Mouse (Mus musculus) c-Kit-negative CD71-positive TER-119-positive erythroid progenitor cells, embryonic 14.5 days (primary cell): ENCODE measurements at regions not wholly inside any gene's neighbourhood (a gene's known extent, or its start where the extent isn't known, plus 50 kb on each side); places are given as distances from the start of the nearest gene placed in this dataset.

Source experiments
- DNase-seq: peaks from one replicate; pipeline ENCODE4 v3.0.0-alpha.2; 2013; ENCODE audit warnings: low read depth, low spot score

DNA sequence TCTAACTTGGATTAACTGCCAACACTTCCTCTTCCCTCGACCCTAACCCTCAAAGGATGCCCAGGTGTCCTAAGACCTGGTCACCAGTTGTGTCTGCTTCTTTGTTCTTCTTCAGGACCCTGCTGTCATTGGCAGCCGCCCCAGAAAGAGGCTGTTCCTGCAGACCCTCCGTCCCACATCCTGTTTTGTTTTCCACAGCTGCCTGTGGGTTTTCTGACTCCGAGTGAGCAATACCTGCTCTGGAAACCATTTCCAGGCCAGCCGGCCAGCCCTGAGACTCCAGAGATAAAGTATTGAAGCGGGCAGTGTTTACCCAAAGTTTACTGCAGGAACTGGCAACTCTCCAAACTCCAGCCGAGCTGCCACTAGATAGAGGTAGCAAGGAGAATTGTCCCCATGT is 337.2 kb upstream of the Noct start:
- no peak for DNase-seq

- no peak for DNase-seq
Measured at GRCm38 (mm10) chr3:50888571-50889210, 335.6 kb upstream of the Noct start.

DNA sequence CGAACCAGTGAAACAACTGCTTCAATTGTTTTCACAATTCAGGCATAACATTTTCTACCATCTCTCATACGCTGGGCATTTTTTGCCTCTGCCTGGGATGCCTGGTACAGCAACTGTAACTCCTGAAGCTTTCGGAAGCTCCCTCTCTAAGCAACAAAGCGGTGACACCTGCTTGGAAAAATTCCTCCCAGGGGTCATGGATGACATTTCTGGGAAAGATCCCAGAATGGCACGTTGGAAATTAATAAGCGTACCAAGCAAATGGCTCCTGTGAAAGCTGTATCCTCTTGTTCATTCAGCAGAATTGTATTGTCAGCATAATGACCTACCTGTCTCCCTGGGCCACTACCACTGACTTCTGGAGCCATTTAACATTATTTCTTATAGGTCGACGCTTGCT is 333.7 kb upstream of the Noct start:
- no peak for DNase-seq

DNA sequence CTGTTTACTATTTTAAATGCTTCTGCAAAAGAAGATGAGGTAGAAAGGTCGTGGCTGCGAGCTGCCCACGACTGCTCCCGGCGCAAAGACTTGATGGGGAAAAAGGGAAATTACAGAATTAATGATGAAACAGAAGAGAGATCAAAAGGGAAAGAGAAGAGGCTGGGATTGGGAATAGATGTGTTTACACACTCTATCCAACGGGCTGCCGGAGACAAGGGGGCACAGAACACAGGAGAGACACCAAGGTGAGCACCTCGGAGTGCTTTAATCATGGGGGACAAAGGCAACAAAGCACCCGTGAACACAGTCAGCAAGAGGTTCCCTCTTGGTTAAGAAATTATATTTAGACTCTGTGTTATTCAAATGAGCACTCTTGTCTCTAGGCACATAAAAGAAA is 326.1 kb upstream of the Noct start:
- no peak for DNase-seq

- DNase-seq, result no peak
Measured at GRCm38 (mm10) chr3:50899830-50900350, 324.4 kb upstream of the Noct start.

DNA sequence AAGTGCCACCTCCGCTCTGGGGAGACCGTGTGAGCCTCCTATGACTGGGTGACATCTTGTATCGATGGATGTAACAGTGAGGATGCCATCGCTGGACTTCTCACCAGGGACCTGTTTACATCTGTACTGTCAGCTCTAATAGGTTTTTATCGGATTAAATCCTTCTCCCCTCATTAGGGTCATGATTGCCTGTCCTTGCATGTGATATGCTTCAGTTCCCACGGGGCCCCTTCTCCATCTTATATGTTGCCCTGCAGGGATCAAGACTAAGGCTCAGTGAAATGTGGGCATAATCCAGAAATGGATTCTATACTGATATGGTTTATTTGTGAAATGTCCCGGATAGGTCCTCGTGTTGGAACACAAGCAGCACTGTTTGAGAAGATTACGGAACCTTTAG is 323.7 kb upstream of the Noct start:
- no peak for DNase-seq

- no peak for DNase-seq
Measured at GRCm38 (mm10) chr3:50901321-50901720, 322.9 kb upstream of the Noct start.

DNA sequence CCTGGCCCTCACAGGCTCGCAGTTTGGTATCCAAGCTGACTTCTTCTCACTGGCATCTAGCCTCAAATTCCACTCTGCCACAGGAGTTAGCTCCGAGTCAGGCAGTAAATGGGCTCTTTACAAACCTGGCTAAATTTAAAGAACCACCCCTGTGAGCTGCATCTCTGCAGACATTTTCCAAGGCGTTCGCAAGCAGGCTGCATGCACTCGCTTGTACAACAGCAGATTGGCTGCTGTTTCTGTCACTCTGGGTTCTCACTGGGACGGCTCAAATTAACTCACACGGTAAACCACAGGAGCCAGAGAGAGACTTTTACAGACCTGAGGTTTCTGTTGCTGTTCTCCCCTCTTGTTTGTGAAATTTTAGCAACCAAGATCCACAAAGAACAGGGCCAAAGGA is 321.3 kb upstream of the Noct start:
- DNase-seq, result no peak

DNA sequence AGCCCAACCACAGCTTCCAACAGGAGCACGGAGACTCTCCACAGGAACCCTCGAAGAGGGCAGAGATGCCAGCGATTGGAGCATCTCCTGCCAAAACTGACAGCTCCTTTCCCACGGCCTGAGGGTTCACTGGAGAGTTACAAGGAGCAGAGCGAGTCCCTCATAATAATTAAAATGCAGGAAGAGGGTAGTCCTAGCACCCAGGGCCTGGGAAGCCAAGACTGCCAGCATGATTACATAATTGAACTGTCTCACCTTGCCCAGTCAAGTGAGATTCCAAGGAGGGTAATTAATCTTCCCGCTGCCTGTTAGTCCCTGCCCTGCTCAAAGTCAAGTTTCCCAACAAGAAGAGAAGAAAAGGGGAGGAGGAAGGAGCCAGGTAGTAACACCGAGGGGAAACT is 319.5 kb upstream of the Noct start:
- no peak for DNase-seq

GRCm38 (mm10) chr3:50905274-50905992 is 318.8 kb upstream of the Noct start:
- DNase-seq, result no peak

DNA sequence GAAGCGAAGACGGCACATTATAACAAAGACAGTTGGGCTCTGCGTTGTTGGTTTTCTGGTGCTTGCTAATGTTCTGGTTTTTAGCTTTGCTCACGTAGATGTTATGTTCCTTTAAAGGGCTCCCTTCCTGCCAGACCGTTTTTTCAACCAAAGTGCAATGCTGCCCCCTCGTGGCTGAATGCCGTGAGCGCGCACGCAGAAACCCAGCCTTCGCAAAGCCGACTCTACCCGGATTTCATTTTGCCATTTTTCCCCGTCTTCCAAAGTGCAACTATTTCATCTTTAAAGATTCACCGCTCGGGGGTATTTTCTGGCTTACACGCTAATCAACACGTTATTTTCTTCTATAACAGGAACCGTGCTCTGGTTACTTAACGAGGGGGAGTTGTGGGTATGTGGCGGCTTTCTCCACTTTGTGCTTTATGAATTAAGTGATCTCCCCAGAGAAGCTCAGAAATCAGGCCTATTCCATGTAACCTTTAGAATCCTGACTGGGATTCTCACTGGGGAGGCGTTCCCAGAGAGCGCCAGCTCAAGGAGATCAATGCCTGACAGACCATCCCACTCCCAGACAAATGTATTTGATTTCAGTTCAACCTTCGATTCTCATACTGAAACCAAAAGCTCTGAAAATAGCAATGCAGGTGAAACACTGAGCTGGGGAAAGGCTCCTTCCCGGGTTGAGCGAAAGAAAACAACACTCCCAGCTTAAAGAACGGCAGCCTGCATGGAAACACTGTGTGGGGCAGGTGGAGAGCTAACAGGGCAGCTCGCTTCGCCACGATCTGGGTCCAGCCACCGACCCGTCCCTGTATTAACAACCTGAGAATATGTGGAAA is 318.0 kb upstream of the Noct start:
- peak; percentile 3 for DNase-seq

- DNase-seq, result no peak
Measured at GRCm38 (mm10) chr3:50912980-50913518, 311.2 kb upstream of the Noct start.

DNA sequence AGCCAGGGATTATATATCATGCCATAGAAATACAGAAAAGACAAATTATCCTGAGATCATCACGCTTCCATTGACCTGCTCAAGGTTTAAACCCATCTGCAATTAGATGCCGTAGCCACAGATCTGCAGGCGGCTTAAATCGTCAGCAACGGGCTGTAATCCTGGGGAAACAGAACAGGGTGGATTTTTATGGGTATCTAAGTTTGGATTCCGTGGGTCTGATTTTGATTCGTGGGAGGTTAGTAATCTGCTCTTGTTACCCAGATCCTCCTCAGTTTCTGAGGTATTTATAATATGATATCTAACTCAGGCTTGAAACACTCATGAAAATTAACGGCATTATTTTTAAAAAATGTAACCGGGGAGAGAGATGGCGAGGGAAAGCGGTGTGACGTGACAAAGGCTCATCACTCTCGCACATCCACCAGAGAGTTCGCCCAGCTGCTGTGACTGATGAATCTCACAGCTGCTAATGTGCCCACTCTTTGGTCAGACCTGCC is 309.3 kb upstream of the Noct start:
- DNase-seq, result no peak

DNA sequence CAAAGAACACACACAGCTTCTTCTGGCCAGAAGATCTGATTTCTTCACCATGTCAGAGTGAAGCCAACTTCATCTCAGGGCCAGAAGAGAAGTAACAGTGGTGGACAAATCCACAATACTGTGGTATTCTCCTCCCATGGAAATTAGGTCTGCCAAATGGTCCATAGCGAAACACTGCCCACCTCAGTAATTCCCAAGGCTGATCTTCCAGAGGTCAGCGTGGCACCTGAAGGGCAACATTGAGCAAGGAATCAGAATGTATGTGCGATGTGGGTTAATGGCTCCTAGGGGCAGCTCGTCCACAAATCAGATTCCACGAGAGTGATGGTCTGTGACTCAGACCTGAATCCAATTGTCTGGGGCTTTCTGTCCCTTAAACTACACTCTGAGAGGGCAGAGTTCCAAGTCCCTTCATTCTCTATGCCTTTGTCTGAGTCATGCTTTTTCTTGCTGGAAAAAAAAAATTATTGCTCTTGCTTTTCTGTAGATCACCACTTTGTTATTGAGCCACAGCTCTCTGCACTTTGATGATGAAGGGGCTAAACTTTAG is 307.9 kb upstream of the Noct start:
- DNase-seq, result no peak

DNA sequence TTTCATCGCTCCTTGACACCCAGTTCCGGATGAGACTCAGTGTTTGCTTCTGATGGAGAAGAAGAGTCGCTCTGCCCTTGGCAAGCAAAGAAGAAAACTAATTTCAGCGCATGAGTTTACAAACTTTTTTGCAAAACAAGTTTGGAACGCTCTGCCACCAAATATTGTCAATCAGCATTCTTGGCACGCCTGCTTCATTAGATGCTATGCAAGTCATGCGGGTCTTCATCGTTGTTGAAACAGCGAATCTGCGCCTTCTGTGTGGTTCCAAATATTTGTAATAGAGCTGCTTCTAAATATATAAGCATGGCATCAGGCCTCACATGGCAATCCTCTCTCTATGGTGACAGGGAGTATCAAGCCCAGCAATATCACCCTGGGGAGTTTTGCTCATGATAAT is 301.9 kb upstream of the Noct start:
- DNase-seq, result no peak

DNA sequence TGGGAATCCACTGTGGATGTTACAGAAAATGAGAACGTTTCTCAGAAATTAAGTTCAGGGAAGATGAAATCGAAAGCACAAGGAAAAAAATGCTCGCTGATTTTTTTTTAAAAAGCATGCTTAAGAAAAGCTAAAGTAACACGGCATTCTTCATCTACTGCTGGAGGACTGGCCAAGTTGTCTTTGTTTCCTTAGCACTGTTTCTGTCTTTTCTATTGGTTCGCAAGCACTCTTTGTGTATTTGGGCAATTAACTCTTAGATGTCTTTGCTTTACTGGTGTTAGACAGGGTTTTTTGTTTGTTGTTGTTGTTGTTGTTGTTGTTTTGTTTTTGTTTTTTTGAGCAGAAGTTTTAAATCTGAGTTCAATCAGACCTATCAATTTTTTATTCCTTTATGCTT is 301.4 kb upstream of the Noct start:
- no peak for DNase-seq

GRCm38 (mm10) chr3:50923327-50923726 is 300.9 kb upstream of the Noct start:
- no peak for DNase-seq

DNA sequence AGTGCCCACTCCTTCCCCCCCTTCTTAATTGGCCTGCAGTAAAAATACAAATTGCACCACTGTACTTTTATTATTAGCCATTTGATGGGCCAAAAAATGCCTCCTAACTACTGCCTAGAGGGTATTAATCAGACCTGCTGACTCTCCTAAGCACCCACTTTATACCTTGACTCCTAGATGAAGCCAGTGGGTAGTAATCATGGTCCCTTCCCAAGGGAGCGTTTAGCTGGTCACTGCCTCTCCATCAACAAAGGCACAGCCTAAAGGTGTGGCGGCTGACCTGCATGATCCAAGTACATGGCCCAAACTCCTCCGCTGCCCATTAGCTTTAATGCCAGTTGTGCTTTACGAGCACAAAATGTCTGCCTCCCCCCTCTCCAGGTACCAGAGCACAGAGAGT is 296.9 kb upstream of the Noct start:
- no peak for DNase-seq

GRCm38 (mm10) chr3:50929013-50929412 is 295.2 kb upstream of the Noct start:
- DNase-seq, result no peak

DNA sequence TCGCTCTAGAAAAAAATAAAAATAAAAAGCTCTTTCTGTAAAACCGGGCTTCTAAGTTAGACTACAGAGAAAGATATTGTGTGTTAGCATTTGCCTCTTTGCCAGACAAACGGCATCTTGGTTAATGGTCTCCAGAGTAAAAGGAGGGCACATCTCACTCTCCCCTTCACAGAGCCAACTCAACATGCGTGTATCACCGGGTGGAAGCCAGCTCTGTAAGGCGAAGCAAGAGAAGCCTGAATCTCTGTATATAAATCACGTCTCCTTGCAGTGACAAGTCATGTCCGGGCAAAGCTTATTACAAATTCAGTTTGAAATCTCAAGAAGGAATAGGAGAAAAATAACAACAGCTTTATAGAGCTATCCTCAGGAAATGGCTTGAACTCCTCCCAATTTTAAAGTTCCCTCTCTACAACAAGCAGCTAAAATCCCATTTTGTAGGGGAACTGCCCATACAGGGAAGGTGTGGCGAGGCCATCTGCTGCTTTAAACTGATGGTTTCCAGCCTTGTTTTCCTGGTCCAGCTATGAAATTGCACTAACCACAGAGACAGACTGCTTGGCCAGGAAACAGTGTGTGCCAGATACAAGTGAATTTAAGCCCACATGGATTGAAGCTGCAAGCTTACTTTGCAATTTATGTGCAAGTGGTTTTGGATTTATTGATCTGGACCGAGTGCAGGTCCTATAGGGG is 291.7 kb upstream of the Noct start:
- no peak for DNase-seq

DNA sequence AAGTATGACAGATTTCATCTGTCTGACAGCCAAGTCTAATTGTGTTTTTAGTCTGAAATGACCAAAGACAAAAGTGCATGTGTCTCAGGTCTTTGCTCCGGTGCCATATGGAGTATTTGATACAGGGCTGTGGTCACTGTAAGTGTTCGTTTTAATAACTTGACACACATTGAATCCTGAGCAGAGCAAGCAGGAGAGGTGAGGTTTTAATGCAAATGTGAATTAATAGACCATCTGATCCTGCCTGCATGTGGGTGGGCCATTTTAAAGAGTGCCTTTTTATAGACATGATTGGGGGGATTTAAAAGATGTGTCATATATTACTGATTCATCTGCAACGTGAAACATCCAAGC is 291.2 kb upstream of the Noct start:
- no peak for DNase-seq
